Mouse (Mus musculus): Measurements from ENCODE around the gene Map3k15. TPM values are rescaled to one million over a fixed set of nuclear protein-coding genes. Genes with fewer than 3 reads are reported as not detected.

Gene Map3k15
- total RNA-seq, 2 experiments from 2014 or later, result 0.19 to 0.20 TPM

DNA sequence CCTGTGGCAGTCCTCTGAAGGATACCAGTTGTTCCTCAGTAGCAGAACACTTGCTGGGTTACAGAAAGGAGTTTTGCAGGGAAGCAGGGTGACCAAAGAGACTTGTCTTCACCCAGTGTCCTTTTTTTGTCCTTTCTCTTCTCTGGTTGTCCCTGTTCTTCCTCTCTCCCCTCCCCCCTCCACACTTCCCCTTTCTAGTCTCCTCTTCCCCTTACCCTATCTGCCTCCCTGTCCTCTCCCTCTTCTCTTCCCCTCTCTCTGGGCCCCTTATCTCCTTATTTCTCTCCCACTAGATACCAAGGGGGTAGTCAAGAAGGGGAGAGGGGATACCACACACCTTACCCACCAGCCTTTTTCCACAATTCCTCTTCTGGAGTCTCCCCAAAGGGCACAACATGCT is 127.8 kb downstream of the Map3k15 start:
- DNase-seq, result no peak
- intact Hi-C loops (cut with DNase I), result loop anchor here (2.0 to 10.0 kb wide), 4 partner anchors 127 to 581 kb away; partner anchors contain the start of genes Map3k15 and Sh3kbp1

DNA sequence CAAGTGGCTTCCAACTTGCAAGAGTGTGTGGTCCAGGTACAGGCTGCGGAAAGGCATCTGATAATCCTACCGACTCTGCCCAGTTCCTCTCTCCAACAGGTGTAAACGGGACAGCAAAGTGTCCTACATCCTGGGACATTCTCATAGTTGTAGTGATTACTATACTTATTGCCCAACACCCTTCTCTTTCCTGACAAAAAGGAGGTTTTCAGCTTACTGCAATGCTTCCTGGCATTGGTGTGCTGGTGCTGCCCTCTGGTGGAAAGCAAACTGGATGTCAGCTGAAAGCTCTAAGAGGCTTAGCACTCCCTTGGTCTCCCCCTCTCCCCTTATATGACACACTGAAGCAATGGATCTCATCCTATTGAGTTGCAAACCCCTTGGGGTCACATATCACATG is 128.4 kb downstream of the Map3k15 start:
- intact Hi-C loops (cut with DNase I), result loop anchor here (2.0 to 10.0 kb wide), 4 partner anchors 128 to 582 kb away; partner anchors contain the start of genes Map3k15 and Sh3kbp1
- peak; percentile 57 to 65 for DNase-seq

GRCm38 (mm10) chrX:160134136-160134843 is 146.1 kb downstream of the Map3k15 start:
- intact Hi-C loops (cut with DNase I), result no loop called here
- DNase-seq, result no peak

- intact Hi-C loops (cut with DNase I), result loop anchor here (5.0 kb wide), 1 partner anchor 632 kb away; the partner anchor contains the start of gene Rs1
- no peak for DNase-seq
Observed at GRCm38 (mm10) chrX:160135719-160136118, 147.5 kb downstream of the Map3k15 start.

GRCm38 (mm10) chrX:160136153-160136552 is 147.9 kb downstream of the Map3k15 start:
- no peak for DNase-seq
- intact Hi-C loops (cut with DNase I), result loop anchor here (5.0 kb wide), 1 partner anchor 631 kb away; the partner anchor contains the start of gene Rs1

GRCm38 (mm10) chrX:160137177-160137860 is 149.1 kb downstream of the Map3k15 start:
- intact Hi-C loops (cut with DNase I), result loop anchor here (5.0 kb wide), 1 partner anchor 630 kb away; the partner anchor contains the start of gene Rs1

DNA sequence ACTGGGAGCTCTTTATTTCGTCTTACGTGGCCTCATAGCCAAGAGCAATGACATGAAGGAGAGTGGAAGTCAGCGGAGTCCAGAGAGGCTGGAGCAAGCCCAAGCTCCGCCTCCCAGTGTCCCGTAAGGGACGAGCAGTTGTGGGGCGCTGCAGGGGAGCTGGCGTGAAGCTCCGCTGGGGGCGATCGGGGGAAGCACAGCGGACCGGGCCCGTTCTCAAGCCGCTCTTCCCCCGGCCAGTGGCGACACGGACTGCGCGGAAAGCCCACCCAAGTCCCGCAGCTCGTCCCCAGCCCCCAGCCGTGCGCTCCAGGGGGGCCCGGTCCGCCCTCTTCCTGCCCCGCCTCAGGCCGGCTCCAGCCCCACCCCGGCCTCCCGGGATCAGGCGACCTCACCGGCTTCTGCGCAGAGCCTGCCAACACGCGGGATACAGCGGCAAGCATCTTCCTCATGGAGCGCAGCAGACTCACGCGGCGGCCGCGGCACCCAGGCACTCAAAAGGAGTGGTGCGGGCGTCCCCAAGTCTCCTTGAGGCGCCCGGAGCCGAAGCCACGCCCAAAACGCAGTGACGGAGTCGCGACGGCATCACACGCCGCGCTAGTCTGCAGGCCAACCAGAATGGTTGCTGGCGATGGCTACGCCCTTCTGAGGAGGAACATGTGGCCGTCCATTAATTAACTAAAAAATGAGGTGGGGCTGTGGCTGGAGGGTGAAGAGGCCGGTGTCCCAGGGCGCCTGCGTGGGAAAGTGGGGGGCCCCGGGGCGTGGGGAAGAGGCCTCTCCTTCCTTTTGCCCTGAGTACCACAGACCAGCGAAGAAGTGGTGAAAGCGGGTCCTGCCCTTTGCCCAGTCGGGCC is 149.9 kb downstream of the Map3k15 start, which contains the start of gene Pdha1:
Gene Pdha1 (minus strand): TSS at position 553 of the 857 bp plus-strand sequence.
- peak; percentile 83 to 88 for DNase-seq
- intact Hi-C loops (cut with DNase I), result loop anchor here (5.0 kb wide), 1 partner anchor 629 kb away; the partner anchor contains the start of gene Rs1

More at GRCm38 (mm10) chrX:160137177-160137860, 149.1 kb downstream of the Map3k15 start:
- no peak for DNase-seq

DNA sequence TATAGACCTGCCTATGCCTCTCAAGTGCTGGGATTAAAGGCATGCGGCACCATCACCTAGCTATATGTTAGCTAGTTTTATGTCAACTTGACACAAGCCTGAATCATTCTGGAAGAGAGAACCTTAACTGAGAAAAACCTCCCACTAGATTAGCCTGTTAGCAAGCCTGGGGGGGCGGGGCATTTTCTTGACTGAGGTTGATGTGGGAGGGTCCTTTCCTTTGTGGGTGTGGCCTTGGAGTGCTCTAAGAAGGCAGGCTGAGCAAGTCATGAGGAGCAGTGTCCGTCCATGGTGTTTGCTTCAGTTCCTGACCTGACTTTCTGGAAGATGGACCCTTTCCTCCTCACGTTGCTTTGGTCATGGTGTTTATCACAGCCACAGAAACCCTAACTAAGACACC is 158.6 kb downstream of the Map3k15 start:
- intact Hi-C loops (cut with DNase I), result no loop called here
- DNase-seq, result no peak

DNA sequence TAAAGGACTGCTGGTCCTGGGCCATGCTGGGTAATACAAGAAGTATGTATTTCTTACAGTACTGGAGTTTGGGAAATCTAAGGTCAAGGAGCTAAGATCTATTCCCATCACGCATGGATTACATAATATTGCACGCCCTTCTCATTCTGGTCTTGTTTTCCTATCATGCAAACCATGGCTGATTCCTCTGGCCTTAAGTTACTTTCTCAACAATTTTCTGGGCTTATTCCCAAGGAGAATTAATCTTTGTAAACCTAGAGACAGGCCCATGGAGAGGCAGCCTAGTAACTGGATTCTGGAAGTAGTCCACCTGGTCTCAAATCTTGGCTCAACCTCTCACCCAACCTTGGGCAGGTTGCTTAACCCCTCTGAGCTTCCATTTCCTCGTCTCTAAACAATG is 159.2 kb downstream of the Map3k15 start:
- no peak for DNase-seq
- intact Hi-C loops (cut with DNase I), result no loop called here

GRCm38 (mm10) chrX:160148859-160149258 is 160.6 kb downstream of the Map3k15 start:
- intact Hi-C loops (cut with DNase I), result no loop called here
- no peak for DNase-seq

- intact Hi-C loops (cut with DNase I), result loop anchor here (5.0 kb wide), 1 partner anchor 879 kb away; no protein-coding TSS in a partner anchor
- DNase-seq, result peak in 1 of 2 experiments; percentile 20
Observed at GRCm38 (mm10) chrX:160153147-160153815, 165.0 kb downstream of the Map3k15 start.

DNA sequence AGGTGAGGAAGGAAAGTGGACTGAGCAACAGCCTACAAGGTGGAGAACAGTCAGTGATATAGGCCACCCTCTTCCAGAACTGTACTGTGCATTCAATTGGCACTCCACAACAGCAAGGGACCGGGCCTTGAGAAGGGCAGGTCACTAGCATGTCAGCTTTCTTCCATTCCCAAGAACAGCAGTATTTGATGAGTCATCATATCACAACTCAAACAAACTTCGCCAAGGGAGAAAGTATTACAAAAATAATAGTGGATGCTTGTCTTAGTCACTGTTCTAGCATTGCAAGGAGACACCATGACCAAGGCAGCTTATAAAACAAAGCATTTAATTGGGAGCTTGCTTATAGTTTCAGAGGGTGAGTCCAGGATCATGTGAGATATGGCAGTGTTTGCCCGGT is 176.0 kb downstream of the Map3k15 start:
- intact Hi-C loops (cut with DNase I), result no loop called here
- no peak for DNase-seq

- intact Hi-C loops (cut with DNase I), result no loop called here
- DNase-seq, result no peak
Observed at GRCm38 (mm10) chrX:160166246-160166985, 178.2 kb downstream of the Map3k15 start.

DNA sequence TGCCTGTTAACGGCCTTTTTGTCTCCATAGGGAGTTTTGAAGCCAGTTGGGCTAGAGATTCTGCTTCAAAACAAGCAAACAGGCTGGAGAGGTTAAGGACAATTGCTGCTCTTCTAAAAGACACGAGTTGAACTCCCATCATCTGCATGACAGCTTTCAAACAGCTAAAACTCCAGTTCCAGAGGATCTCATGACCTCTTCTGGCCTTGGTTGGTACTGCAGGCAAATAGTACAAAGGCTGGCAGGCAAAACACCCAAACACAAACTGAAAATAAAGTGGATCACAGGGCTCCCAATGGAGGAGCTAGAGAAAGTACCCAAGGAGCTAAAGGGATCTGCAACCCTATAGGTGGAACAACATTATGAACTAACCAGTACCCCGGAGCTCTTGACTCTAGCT is 181.9 kb downstream of the Map3k15 start:
- intact Hi-C loops (cut with DNase I), result no loop called here
- peak; percentile 53 to 78 for DNase-seq

Other genes with a start within 250 kb of the Map3k15 start
- 1,000 to 10,000 TPM; 1,001 to 1,064 TPM for gene Pdha1, start 150.0 kb downstream of the Map3k15 start, total RNA-seq (2021)

All from heart, postnatal 14 days (tissue).